Mouse (Mus musculus) heart, postnatal 0 days (tissue): ENCODE data around the gene Fam3a. TPM values are rescaled to one million over a fixed set of nuclear protein-coding genes. Genes with fewer than 3 reads are reported as not detected.
"Not testable (repeated sequence)": the region's sequence is repeated elsewhere in the genome, so short reads cannot be mapped to it uniquely, and the experiment has no call there.

Experiments used
- ATAC-seq: fragments of 200-750 bp; cut with Nextera tagmentation; 2 replicates; pipeline ENCODE4 v1.8.0; 2017; ENCODE audit warnings: low read depth, moderate number of reproducible peaks, moderate library complexity; ENCODE audit not compliant: insufficient read depth
- DNase-seq: peaks from one replicate; pipeline ENCODE4 v3.0.0-alpha.2; 2016; ENCODE audit warnings: low spot score
- H3K27ac ChIP-seq: fragments of 300-500 bp; sonication (generic); 2 replicates; pipeline ENCODE4 v1.5.1; 2014; ENCODE audit warnings: low read depth, mild to moderate bottlenecking
- H3K27me3 ChIP-seq: fragments of 300-500 bp; sonication (generic); 2 replicates; pipeline ENCODE4 v1.6.1; 2014; ENCODE audit warnings: low read length, mixed read lengths; ENCODE audit not compliant: control insufficient read depth, insufficient read depth
- H3K36me3 ChIP-seq: fragments of 300-500 bp; sonication (generic); replicated peaks from 2 replicates; pipeline ENCODE4 v1.6.1; 2014; ENCODE audit warnings: low read length, mixed read lengths; ENCODE audit not compliant: control insufficient read depth, insufficient read depth
- H3K4me1 ChIP-seq: fragments of 300-500 bp; sonication (generic); 2 replicates; pipeline ENCODE4 v1.6.1; 2014; ENCODE audit warnings: antibody characterized with exemption; ENCODE audit not compliant: control insufficient read depth, insufficient read depth
- H3K4me2 ChIP-seq: fragments of 300-500 bp; sonication (generic); 2 replicates; pipeline ENCODE4 v1.6.1; 2014; ENCODE audit warnings: low read depth, mild to moderate bottlenecking, low read length, moderate library complexity
- H3K4me3 ChIP-seq: fragments of 300-500 bp; sonication (generic); 2 replicates; pipeline ENCODE4 v1.5.1; 2014; ENCODE audit warnings: low read depth, low read length
- H3K9ac ChIP-seq: fragments of 300-500 bp; sonication (generic); replicated peaks from 2 replicates; pipeline ENCODE4 v1.6.1; 2014; ENCODE audit warnings: low read depth, low read length, mixed read lengths
- H3K9me3 ChIP-seq: fragments of 300-500 bp; sonication (generic); replicated peaks from 2 replicates; pipeline ENCODE4 v1.6.1; 2016; ENCODE audit warnings: low read length; ENCODE audit not compliant: control insufficient read depth
- CTCF ChIP-seq: IDR thresholded peaks from 2 replicates; pipeline ENCODE4 v1.5.1; 2016; ENCODE audit warnings: antibody characterized with exemption, control low read depth, low read depth
- EP300 ChIP-seq: IDR thresholded peaks from 2 replicates; pipeline ENCODE4 v1.6.1; 2016; ENCODE audit warnings: antibody characterized with exemption, low read depth
- WGBS: fragments of 180-500 bp; shearing (Covaris S2); extraction: QIAGEN DNeasy Blood & Tissue Kit; methylation state at CpG from one replicate; pipeline ENCODE4 v1.1.7; 2014; 5-methylcytosine and 5-hydroxymethylcytosine counted together
- polyA plus RNA-seq: library from polyadenylated mRNA; unstranded; fragments of >200 nt; fragmentation: Nextera tagmentation; extraction: Ambion mirVana; gene quantifications from 2 replicates; pipeline ENCODE4 v1.2.1, GENCODE M21; 2015
- total RNA-seq: library from RNA; depleted of rRNA; stranded (reverse); fragments of >200 nt; gene quantifications from 2 replicates; pipeline ENCODE4 v1.2.3, GENCODE M21; 2014; ENCODE audit warnings: low replicate concordance; rRNA removed

The Fam3a gene
- total and polyA plus RNA-seq, 2 experiments from 2014 or later, result 26.9 to 41.1 TPM

GRCm38 (mm10) chrX:74359171-74359570 is 33.9 kb downstream of the Fam3a start:
- Histone ChIP-seq H3K36me3 (no peaks in the 10 kb centered on the region), H3K27me3 (no peaks in the 10 kb centered on the region), H3K9ac (no peak overlapping the region), H3K27ac (no peak overlapping the region), H3K9me3 (no peaks in the 10 kb centered on the region), H3K4me1 (no peaks in the 10 kb centered on the region), H3K4me3 (no peak overlapping the region), H3K4me2 (no peak overlapping the region)
- DNase-seq (no peak), ATAC-seq (no peak)
- 46% methylated on average over 11 of the region's 11 CpGs for WGBS
- TF ChIP-seq CTCF, result no peak
- no peak for TF ChIP-seq EP300

- ATAC-seq, H3K9ac ChIP-seq, H3K27ac ChIP-seq, H3K36me3 ChIP-seq, H3K4me2 ChIP-seq, DNase-seq, H3K27me3 ChIP-seq, H3K9me3 ChIP-seq, H3K4me3 ChIP-seq, H3K4me1 ChIP-seq: not testable (repeated sequence)
- WGBS, result 94% methylated on average over 3 of the region's 3 CpGs
Observed at GRCm38 (mm10) chrX:74357069-74357468, 36.0 kb downstream of the Fam3a start.

GRCm38 (mm10) chrX:74353467-74353770 is 39.7 kb downstream of the Fam3a start, which contains the start of gene Lage3:
Gene Lage3 (minus strand): TSS chrX:74353618.
- peak within 1 kb of the TSS; percentile 67 for H3K4me2 ChIP-seq

GRCm38 (mm10) chrX:74352645-74353466 is 40.2 kb downstream of the Fam3a start:
- H3K27me3 ChIP-seq, result no peaks in the 10 kb centered on the region
- H3K4me1 ChIP-seq, result no peaks in the 10 kb centered on the region
- H3K9me3 ChIP-seq, result no peaks in the 10 kb centered on the region
- H3K27ac ChIP-seq, result peak overlapping the region; percentile 30
- DNase-seq (no peak), ATAC-seq (peak; percentile 39)
- peak overlapping the region; percentile 54 for H3K4me3 ChIP-seq
- TF ChIP-seq EP300, result no peak
- no peak for TF ChIP-seq CTCF
- peak overlapping the region; percentile 60 for H3K9ac ChIP-seq
- 19% methylated on average over 13 of the region's 13 CpGs for WGBS
- no peaks in the 10 kb centered on the region for H3K36me3 ChIP-seq
- peak overlapping the region; percentile 67 for H3K4me2 ChIP-seq

More at GRCm38 (mm10) chrX:74353467-74353770, 39.7 kb downstream of the Fam3a start, which contains the start of gene Lage3:
- no peak for TF ChIP-seq EP300
- TF ChIP-seq CTCF, result no peak
- H3K27me3 ChIP-seq, result no peaks in the 10 kb centered on the region
- no peaks in the 10 kb centered on the region for H3K4me1 ChIP-seq
- ATAC-seq (peak; percentile 92), DNase-seq (peak; percentile 65)
- WGBS, result 9% methylated on average over 9 of the region's 22 CpGs
- no peaks in the 10 kb centered on the region for H3K9me3 ChIP-seq
- H3K9ac ChIP-seq, result peak within 1 kb of the TSS; percentile 60
- peak within 1 kb of the TSS; percentile 54 for H3K4me3 ChIP-seq
- H3K27ac ChIP-seq, result peak within 1 kb of the TSS; percentile 30
- H3K36me3 ChIP-seq, result no peaks in the 10 kb centered on the region

Other genes starting within 250 kb of the Fam3a start
- gene Tex28, start 225.4 kb downstream of the Fam3a start, total RNA-seq, result not detected in 2 replicates
- gene Tex28, start 225.4 kb downstream of the Fam3a start, polyA plus RNA-seq, result not detected in 2 replicates
- gene Tktl1, start 216.0 kb downstream of the Fam3a start, total RNA-seq, result not detected in 2 replicates
- gene Tktl1, start 216.0 kb downstream of the Fam3a start, polyA plus RNA-seq, result not detected in 2 replicates
- gene Flna, start 143.5 kb downstream of the Fam3a start, total RNA-seq, result 374 and 672 TPM in 2 replicates
- 58.0 and 67.4 TPM in 2 replicates for gene Flna, start 143.5 kb downstream of the Fam3a start, polyA plus RNA-seq
- gene Emd, start 138.6 kb downstream of the Fam3a start, total RNA-seq, result 34.4 and 73.4 TPM in 2 replicates
- gene Emd, start 138.6 kb downstream of the Fam3a start, polyA plus RNA-seq, result 13.1 and 13.2 TPM in 2 replicates
- 2,015 and 2,184 TPM in 2 replicates for gene Rpl10, start 122.5 kb downstream of the Fam3a start, total RNA-seq
- gene Rpl10, start 122.5 kb downstream of the Fam3a start, polyA plus RNA-seq, result 410 and 447 TPM in 2 replicates
- 69.3 and 71.1 TPM in 2 replicates for gene Taz, start 111.4 kb downstream of the Fam3a start, total RNA-seq
- gene Taz, start 111.4 kb downstream of the Fam3a start, polyA plus RNA-seq, result 60.9 and 69.7 TPM in 2 replicates
- gene Dnase1l1, start 110.9 kb downstream of the Fam3a start, total RNA-seq, result 11.7 and 26.5 TPM in 2 replicates
- gene Dnase1l1, start 110.9 kb downstream of the Fam3a start, polyA plus RNA-seq, result 14.5 and 15.8 TPM in 2 replicates
- 114 and 125 TPM in 2 replicates for gene Atp6ap1, start 96.2 kb downstream of the Fam3a start, total RNA-seq
- 92.3 and 92.8 TPM in 2 replicates for gene Atp6ap1, start 96.2 kb downstream of the Fam3a start, polyA plus RNA-seq
- 62.1 and 81.6 TPM in 2 replicates for gene Gdi1, start 88.3 kb downstream of the Fam3a start, total RNA-seq
- gene Gdi1, start 88.3 kb downstream of the Fam3a start, polyA plus RNA-seq, result 72.1 and 75.5 TPM in 2 replicates
- gene Fam50a, start 80.2 kb downstream of the Fam3a start, total RNA-seq, result 2.4 and 9.8 TPM in 2 replicates
- gene Fam50a, start 80.2 kb downstream of the Fam3a start, polyA plus RNA-seq, result 40.3 and 41.3 TPM in 2 replicates
- gene Plxna3, start 64.2 kb downstream of the Fam3a start, total RNA-seq, result 12.9 and 15.9 TPM in 2 replicates
- gene Plxna3, start 64.2 kb downstream of the Fam3a start, polyA plus RNA-seq, result 0.59 TPM in 2 replicates
- gene Lage3, start 39.7 kb downstream of the Fam3a start, total RNA-seq, result 61.1 and 76.7 TPM in 2 replicates
- 83.9 and 94.9 TPM in 2 replicates for gene Lage3, start 39.7 kb downstream of the Fam3a start, polyA plus RNA-seq
- gene Ubl4a, start 20.1 kb downstream of the Fam3a start, total RNA-seq, result 44.2 and 58.2 TPM in 2 replicates
- 49.8 and 50.8 TPM in 2 replicates for gene Ubl4a, start 20.1 kb downstream of the Fam3a start, polyA plus RNA-seq
- 9.1 and 17.2 TPM in 2 replicates for gene Slc10a3, start 19.9 kb downstream of the Fam3a start, total RNA-seq
- gene Slc10a3, start 19.9 kb downstream of the Fam3a start, polyA plus RNA-seq, result 9.4 and 10.3 TPM in 2 replicates
- 27.0 and 34.7 TPM in 2 replicates for gene Ikbkg, start within 50 bp of the Fam3a start, total RNA-seq
- gene Ikbkg, start within 50 bp of the Fam3a start, polyA plus RNA-seq, result 17.4 and 18.1 TPM in 2 replicates
- gene G6pdx, start 35.9 kb upstream of the Fam3a start, total RNA-seq, result 11.0 and 13.8 TPM in 2 replicates
- gene G6pdx, start 35.9 kb upstream of the Fam3a start, polyA plus RNA-seq, result 8.0 and 8.5 TPM in 2 replicates
- gene Gm6880, start 88.1 kb upstream of the Fam3a start, total RNA-seq, result not detected in 2 replicates
- gene Gm6880, start 88.1 kb upstream of the Fam3a start, polyA plus RNA-seq, result not detected in 2 replicates
- not detected in 2 replicates for gene Olfr1326-ps1, start 181.6 kb upstream of the Fam3a start, total RNA-seq
- not detected in 2 replicates for gene Olfr1326-ps1, start 181.6 kb upstream of the Fam3a start, polyA plus RNA-seq
- not detected in 2 replicates for gene Olfr1325, start 199.4 kb upstream of the Fam3a start, total RNA-seq
- not detected in 2 replicates for gene Olfr1325, start 199.4 kb upstream of the Fam3a start, polyA plus RNA-seq